Mouse (Mus musculus) kidney, embryonic 15.5 days (tissue): ENCODE results near the gene Tmem208. TPM values are rescaled to one million over a fixed set of nuclear protein-coding genes. Genes with fewer than 3 reads are reported as not detected.

Experiments
- ATAC-seq: fragments of 200-750 bp; cut with Nextera tagmentation; replicated peaks from 2 replicates; pipeline ENCODE4 v1.8.0; 2017; ENCODE audit warnings: moderate TSS enrichment; ENCODE audit not compliant: low FRiP score
- H3K27ac ChIP-seq: fragments of 300-500 bp; sonication (generic); 2 replicates; pipeline ENCODE4 v1.5.1; 2015; ENCODE audit warnings: mild to moderate bottlenecking, inconsistent platforms
- H3K27me3 ChIP-seq: fragments of 300-500 bp; sonication (generic); 2 replicates; pipeline ENCODE4 v1.6.1; 2015; ENCODE audit warnings: inconsistent platforms
- H3K36me3 ChIP-seq: fragments of 300-500 bp; sonication (generic); 2 replicates; pipeline ENCODE4 v1.6.1; 2015; ENCODE audit warnings: inconsistent platforms
- H3K4me1 ChIP-seq: fragments of 300-500 bp; sonication (generic); 2 replicates; pipeline ENCODE4 v1.6.1; 2015; ENCODE audit warnings: inconsistent platforms
- H3K4me2 ChIP-seq: fragments of 300-500 bp; sonication (generic); 2 replicates; pipeline ENCODE4 v1.6.1; 2015; ENCODE audit warnings: moderate library complexity, mild to moderate bottlenecking, inconsistent platforms
- H3K4me3 ChIP-seq: fragments of 300-500 bp; sonication (generic); replicated peaks from 2 replicates; pipeline ENCODE4 v1.5.1; 2015; ENCODE audit warnings: mild to moderate bottlenecking, inconsistent platforms
- H3K9ac ChIP-seq: fragments of 300-500 bp; sonication (generic); 2 replicates; pipeline ENCODE4 v1.6.1; 2015; ENCODE audit warnings: mild to moderate bottlenecking, inconsistent platforms
- H3K9me3 ChIP-seq: fragments of 300-500 bp; sonication (generic); replicated peaks from 2 replicates; pipeline ENCODE4 v1.6.1; 2016; ENCODE audit warnings: inconsistent platforms
- WGBS: fragments of 180-500 bp; shearing (Covaris S2); methylation state at CpG from one replicate; pipeline ENCODE4 v1.1.7; 2015; ENCODE audit warnings: mixed read lengths; 5-methylcytosine and 5-hydroxymethylcytosine counted together
- polyA plus RNA-seq: library from polyadenylated mRNA; unstranded; fragments of >200 nt; fragmentation: Nextera tagmentation; extraction: Ambion mirVana; gene quantifications from 2 replicates; pipeline ENCODE4 v1.2.1, GENCODE M21; 2015

Tmem208 gene
- polyA plus RNA-seq: 119 and 125 TPM in 2 replicates

DNA sequence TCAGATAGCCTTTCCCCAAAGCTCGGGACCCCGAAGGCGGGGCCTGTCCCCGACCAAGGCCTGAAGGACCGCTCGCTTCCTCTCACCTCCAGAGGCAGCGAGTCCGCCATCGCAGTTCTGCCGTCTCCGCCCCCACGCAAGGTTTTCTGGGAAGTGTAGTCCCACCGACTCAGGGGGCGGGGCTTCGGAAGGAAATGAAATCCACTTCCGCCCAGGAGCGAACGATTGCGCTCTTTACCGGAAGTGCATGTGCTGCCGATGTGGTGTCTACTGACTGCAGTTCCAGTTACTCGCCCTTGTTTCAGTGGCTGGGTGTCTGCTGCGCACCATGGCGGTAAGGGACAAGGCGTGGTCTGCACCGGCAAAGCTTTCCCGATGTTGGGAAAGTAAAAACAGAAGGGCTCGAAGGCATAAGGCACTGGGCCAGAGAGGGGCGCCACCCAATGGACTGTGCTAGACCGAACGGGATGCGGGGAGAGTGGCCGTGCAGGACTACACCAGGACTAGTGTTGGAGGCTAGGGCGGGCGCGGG, at the start of gene Tmem208, which contains the start of gene Lrrc29:
Gene Tmem208, plus strand, starts transcription at position 214 of the 532 bp plus-strand sequence.
Gene Lrrc29, minus strand, starts transcription at position 138 of the 532 bp plus-strand sequence.
- Histone ChIP-seq H3K4me3 (peak within 1 kb of the TSS; percentile 87), H3K9me3 (no peaks in the 10 kb centered on the region), H3K27me3 (no peaks in the 10 kb centered on the region), H3K4me1 (peaks cover 27% of the 10 kb centered on the region), H3K27ac (peak within 1 kb of the TSS; percentile 94), H3K4me2 (peak within 1 kb of the TSS; percentile 85), H3K9ac (peak within 1 kb of the TSS; percentile 76), H3K36me3 (peaks cover 45% of the 10 kb centered on the region)
- peak; percentile 91 for ATAC-seq
- under 1% methylated on average over 36 of the region's 36 CpGs for WGBS

DNA sequence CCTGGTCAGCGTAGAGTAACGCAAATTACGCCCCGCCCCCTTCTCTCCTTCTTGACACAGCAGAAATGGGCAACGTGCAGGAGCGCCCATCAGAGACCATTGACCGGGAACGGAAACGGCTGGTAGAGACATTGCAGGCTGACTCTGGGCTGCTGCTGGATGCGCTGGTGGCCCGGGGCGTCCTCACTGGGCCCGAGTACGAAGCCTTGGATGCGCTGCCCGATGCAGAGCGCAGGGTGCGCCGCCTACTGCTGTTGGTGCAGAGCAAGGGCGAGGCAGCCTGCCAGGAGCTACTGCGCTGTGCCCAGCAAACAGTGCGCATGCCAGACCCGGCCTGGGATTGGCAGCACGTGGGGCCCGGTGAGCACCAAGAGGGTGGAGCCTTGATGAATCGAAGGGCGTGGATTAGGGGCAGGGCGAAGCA, 47.2 kb upstream of the Tmem208 start:
- Histone ChIP-seq H3K27ac (no peak overlapping the region), H3K36me3 (peaks cover 12% of the 10 kb centered on the region; the same call in 1 of the 2 replicates), H3K9ac (no peak overlapping the region), H3K4me2 (peak overlapping the region; percentile 52), H3K27me3 (peaks cover 71% of the 10 kb centered on the region), H3K9me3 (no peaks in the 10 kb centered on the region), H3K4me3 (peak overlapping the region; percentile 26), H3K4me1 (peaks cover 27% of the 10 kb centered on the region)
- WGBS: 2% methylated on average over 28 of the region's 28 CpGs
- ATAC-seq: peak; percentile 55; the same call in 1 of the 2 replicates

DNA sequence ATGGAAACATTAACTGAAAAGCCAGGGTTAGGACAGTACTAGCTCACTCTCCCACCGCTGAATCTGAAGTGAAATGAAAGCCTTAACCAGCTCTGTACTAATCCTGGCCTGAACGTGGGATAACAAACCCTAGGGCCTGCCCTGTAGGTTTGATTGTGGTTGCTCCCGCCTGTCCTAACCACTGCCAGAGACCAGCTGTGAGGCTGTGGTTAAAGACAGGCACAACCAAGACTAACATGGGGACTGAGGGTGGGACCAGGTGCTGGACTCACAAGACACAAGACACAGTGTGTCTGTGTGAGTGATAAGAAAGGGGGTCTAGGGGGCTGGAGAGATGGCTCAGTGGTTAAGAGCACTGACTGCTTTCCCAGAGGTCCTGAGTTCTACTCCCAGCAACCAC, 45.6 kb upstream of the Tmem208 start:
- H3K4me2 ChIP-seq: no peak overlapping the region
- H3K36me3 ChIP-seq: peaks cover 12% of the 10 kb centered on the region
- 73% methylated on average over 3 of the region's 3 CpGs for WGBS
- no peak overlapping the region for H3K27ac ChIP-seq
- H3K27me3 ChIP-seq: peaks cover 55% of the 10 kb centered on the region
- ATAC-seq: no peak
- H3K9me3 ChIP-seq: no peaks in the 10 kb centered on the region
- H3K9ac ChIP-seq: no peak overlapping the region
- H3K4me3 ChIP-seq: no peak overlapping the region
- H3K4me1 ChIP-seq: peaks cover 23% of the 10 kb centered on the region

DNA sequence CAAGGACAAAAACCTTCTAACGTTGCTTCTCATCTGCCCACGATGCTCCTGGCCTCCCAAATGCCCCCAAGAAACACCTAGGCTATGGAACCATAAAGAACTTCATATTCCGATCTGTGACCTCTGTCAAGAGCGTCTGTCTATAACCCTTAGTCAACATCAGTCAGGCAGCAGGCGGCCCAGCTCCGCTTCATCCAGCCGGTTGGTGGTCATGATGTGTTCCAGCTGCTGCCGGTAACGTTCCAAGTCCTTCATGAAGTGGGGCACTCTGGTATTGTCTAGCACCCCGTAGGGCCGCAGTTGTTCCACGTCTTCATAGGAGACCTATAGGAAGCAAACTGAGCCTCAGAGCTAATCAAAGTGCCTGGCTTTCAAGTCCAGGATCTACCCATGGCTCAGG, 44.3 kb upstream of the Tmem208 start:
- H3K4me2 ChIP-seq: no peak overlapping the region
- no peak for ATAC-seq
- peaks cover 11% of the 10 kb centered on the region for H3K4me1 ChIP-seq
- H3K36me3 ChIP-seq: peaks cover 12% of the 10 kb centered on the region
- peaks cover 42% of the 10 kb centered on the region for H3K27me3 ChIP-seq
- no peaks in the 10 kb centered on the region for H3K9me3 ChIP-seq
- no peak overlapping the region for H3K4me3 ChIP-seq
- H3K9ac ChIP-seq: no peak overlapping the region
- H3K27ac ChIP-seq: no peak overlapping the region
- 85% methylated on average over 12 of the region's 12 CpGs for whole genome bisulfite sequencing

DNA sequence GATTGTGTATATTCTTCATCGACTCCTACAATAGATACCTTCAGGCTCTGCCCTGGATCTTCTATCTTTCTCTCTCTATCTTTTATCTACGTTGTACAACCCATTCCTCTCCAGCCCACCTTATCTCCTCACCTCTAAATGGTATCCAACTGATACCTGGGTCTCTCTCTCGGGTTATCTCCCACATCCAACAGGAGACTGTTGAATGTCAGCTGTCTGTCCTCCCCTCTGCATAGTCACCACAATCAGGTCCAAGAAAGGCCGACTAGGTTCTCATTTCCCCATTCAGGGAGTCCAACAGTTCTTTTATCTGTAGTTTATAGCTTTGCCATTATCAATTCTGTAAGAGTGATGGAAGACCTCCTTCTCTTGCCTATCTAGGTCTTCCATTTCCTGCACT, 43.9 kb upstream of the Tmem208 start:
- H3K36me3 ChIP-seq: peaks cover 12% of the 10 kb centered on the region
- no peak overlapping the region for H3K4me3 ChIP-seq
- WGBS: 83% methylated on average over 4 of the region's 4 CpGs
- no peak overlapping the region for H3K4me2 ChIP-seq
- no peak overlapping the region for H3K9ac ChIP-seq
- H3K4me1 ChIP-seq: peaks cover 11% of the 10 kb centered on the region
- H3K27me3 ChIP-seq: peaks cover 38% of the 10 kb centered on the region
- H3K9me3 ChIP-seq: no peaks in the 10 kb centered on the region
- no peak overlapping the region for H3K27ac ChIP-seq
- no peak for ATAC-seq

DNA sequence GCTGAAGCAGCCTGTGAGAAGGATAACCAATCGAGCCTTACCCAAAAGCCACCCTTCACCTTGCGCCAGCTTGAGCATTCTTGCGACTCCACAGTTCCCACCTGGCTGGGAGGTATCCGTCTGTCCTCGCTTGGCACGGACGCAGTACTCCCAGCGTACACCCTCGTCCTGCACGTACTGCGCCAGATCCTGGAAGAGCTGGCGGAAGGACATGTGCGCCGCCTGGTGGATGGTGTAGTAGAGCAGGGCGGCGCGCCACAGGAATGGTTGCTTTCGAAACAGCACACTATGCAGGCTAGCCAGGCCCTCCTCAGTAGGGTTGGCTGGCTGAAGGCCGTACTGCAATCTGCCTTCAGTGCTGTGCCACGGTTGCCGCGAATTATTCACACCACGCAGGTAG, 43.1 kb upstream of the Tmem208 start:
- 27% methylated on average over 23 of the region's 23 CpGs for WGBS
- Histone ChIP-seq H3K4me1 (peaks cover 14% of the 10 kb centered on the region), H3K27me3 (peaks cover 30% of the 10 kb centered on the region), H3K36me3 (peaks cover 12% of the 10 kb centered on the region), H3K9ac (no peak overlapping the region), H3K4me3 (no peak overlapping the region), H3K4me2 (no peak overlapping the region), H3K9me3 (no peaks in the 10 kb centered on the region), H3K27ac (no peak overlapping the region)
- peak; percentile 44 for ATAC-seq

DNA sequence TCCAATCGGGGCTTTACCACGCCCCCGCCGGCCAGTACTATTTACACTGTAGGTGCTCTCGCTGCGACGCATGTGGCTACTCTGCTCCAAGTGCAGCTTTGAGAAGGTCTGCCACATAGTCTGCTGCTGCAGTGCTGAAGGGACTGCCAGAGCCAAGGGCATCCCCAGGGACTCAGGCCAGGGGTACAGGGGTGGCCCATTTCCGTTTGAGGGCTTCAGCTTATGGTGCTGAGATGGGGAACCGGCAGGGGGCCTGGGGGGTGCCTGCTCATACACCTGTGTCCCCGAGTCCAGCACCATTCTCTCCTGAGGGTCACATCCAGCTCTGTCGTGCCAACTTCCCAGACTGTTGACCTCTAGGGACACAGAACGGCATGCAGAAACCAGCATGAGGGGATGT, 40.6 kb upstream of the Tmem208 start:
- H3K4me3 ChIP-seq: no peak overlapping the region
- peaks cover 25% of the 10 kb centered on the region for H3K4me1 ChIP-seq
- 46% methylated on average over 12 of the region's 12 CpGs for WGBS
- H3K27me3 ChIP-seq: peaks cover 13% of the 10 kb centered on the region
- H3K4me2 ChIP-seq: no peak overlapping the region
- H3K9ac ChIP-seq: no peak overlapping the region
- H3K27ac ChIP-seq: no peak overlapping the region
- no peak for ATAC-seq
- no peaks in the 10 kb centered on the region for H3K9me3 ChIP-seq
- H3K36me3 ChIP-seq: peaks cover 9% of the 10 kb centered on the region

DNA sequence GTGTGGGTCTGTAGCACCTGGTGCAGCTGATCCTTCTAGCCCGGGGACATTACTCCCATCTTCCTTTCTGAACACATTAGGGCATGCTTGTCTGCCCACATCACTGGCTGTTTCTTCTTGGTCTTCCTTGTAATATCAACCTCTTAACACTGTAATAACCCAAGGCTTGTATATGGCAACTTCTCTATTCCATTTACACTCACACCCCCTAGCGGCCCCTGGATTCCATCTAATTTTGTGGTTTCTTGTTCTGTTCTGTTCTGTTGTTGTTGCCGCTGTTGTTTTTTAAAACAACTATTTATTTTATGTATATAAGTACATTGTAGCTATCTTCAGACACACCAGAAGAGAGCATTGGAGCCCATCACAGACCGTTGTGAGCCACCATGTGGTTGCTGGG, 39.2 kb upstream of the Tmem208 start:
- peaks cover 11% of the 10 kb centered on the region for H3K27me3 ChIP-seq
- no peak overlapping the region for H3K27ac ChIP-seq
- H3K4me3 ChIP-seq: no peak overlapping the region
- WGBS: 88% methylated on average over 4 of the region's 4 CpGs
- no peak overlapping the region for H3K4me2 ChIP-seq
- no peaks in the 10 kb centered on the region for H3K9me3 ChIP-seq
- peaks cover 4% of the 10 kb centered on the region for H3K36me3 ChIP-seq
- H3K9ac ChIP-seq: no peak overlapping the region
- ATAC-seq: no peak
- peaks cover 29% of the 10 kb centered on the region for H3K4me1 ChIP-seq

DNA sequence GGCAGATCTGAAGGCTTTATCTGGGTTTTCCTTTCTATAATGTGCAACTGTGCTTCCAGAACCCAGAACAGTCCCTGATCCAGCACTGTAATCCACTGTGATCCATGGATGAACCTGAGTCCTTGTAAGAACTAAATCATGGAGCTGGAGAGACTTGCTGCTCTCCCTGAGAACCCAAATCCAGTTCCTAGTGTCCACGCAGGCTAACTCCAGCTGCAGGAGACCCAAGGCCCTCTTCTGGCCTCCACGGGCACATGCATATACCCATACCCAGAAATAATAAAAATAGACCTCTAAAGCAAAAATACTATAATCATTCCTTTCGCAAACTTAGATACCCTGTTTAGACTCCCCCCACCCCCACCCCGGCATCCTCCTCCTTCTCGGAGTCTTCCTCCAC, 37.9 kb upstream of the Tmem208 start:
- Histone ChIP-seq H3K4me2 (peak overlapping the region; percentile 87), H3K27ac (no peak overlapping the region), H3K9me3 (no peaks in the 10 kb centered on the region), H3K36me3 (no peaks in the 10 kb centered on the region; the same call in 1 of the 2 replicates), H3K27me3 (peaks cover 11% of the 10 kb centered on the region), H3K9ac (no peak overlapping the region), H3K4me3 (peak overlapping the region; percentile 59; the same call in 1 of the 2 replicates), H3K4me1 (peaks cover 29% of the 10 kb centered on the region)
- 79% methylated on average over 5 of the region's 5 CpGs for WGBS
- ATAC-seq: no peak

DNA sequence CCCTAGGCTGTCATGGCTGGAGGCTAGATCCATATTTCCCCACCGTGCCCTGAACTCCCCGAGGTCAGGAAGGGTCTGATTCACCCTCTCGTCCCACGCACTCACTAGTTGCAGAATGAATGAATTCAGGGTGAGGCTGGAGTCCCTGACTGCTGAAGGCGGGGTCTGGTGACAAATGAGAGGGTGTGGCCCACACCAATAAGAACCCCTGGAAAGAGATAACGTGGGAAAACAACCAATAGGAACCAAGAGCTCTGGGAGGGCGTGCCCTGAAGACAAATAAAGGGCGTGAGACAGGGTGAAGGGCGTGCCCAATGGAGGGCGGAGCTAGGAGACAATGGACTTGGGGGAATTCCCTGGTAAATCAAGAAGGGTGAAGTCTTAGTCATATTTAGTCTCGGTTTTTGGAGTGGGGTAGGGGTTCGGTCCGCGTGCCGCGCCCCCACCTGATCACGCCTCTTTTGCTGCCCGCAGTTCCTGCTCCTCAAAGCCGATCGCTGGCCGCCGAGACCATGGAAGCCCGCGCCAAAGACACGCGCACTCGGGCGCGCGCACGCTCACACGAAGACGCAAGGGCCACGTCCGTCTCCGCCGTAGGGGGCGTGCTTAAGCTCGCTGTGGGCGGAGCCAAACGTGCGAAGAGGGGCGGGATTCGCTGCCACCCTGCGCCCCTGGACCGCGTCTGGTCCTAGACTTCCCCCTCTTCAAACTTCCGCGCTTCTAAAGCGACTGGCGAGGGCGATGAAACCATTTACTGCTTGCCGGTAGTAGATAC, 37.0 kb upstream of the Tmem208 start:
- peak overlapping the region; percentile 47 for H3K9ac ChIP-seq
- peak overlapping the region; percentile 87 for H3K4me2 ChIP-seq
- H3K9me3 ChIP-seq: no peaks in the 10 kb centered on the region
- H3K4me1 ChIP-seq: peaks cover 29% of the 10 kb centered on the region
- peak overlapping the region; percentile 59 for H3K4me3 ChIP-seq
- under 1% methylated on average over 53 of the region's 53 CpGs for WGBS
- no peaks in the 10 kb centered on the region; the same call in 1 of the 2 replicates for H3K36me3 ChIP-seq
- peak; percentile 93 for ATAC-seq
- peaks cover 11% of the 10 kb centered on the region for H3K27me3 ChIP-seq
- peak overlapping the region; percentile 85 for H3K27ac ChIP-seq

DNA sequence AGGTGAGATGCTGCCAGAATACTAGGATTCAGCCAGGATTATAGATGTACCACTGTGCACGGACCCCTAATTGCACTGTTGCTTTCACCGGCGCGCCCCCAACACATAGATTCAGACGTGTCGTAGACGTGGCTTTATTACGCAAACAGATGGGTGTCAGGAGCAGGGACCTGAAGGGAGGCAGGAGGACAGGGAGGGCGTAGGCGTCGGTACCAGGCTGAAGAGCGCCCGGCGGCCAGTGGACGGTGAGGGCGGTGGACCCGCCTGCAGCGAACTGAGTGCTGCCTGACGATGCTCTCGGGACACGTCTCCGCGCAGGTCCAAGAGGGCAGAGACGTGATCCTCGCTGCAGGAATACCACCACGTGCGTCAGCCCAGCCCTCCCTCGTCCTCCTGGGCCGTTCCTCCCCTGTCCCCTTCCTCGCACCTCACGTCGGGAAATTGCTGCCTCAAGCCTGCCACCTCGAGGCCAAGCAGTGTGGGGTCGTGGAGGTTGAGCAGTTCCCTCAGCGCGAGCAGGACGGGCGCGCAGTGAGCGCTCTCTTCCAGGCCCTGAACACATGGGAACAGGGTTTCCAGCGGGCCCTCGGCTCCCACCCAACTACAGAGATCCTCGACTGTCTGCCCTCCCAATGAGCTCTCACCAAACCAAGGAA, 36.2 kb upstream of the Tmem208 start, which contains the start of gene 4931428F04Rik:
Gene 4931428F04Rik, minus strand, starts transcription at position 60 of the 656 bp plus-strand sequence.
- H3K4me3 ChIP-seq: peak within 1 kb of the TSS; percentile 59
- H3K4me2 ChIP-seq: peak within 1 kb of the TSS; percentile 87
- no peaks in the 10 kb centered on the region for H3K9me3 ChIP-seq
- H3K27ac ChIP-seq: peak within 1 kb of the TSS; percentile 85
- H3K4me1 ChIP-seq: peaks cover 32% of the 10 kb centered on the region
- peak; percentile 15 for ATAC-seq
- 2% methylated on average over 43 of the region's 43 CpGs for WGBS
- peak within 1 kb of the TSS; percentile 47 for H3K9ac ChIP-seq
- H3K36me3 ChIP-seq: no peaks in the 10 kb centered on the region
- peaks cover 11% of the 10 kb centered on the region for H3K27me3 ChIP-seq
